Mouse (Mus musculus) MEL (cell line): ENCODE results near the gene Rbm15. TPM values are rescaled to one million over a fixed set of nuclear protein-coding genes. Genes with fewer than 3 reads are reported as not detected.

Experiments
- DNase-seq: peaks from one replicate; pipeline ENCODE4 v3.0.0; 2011; ENCODE audit warnings: low read depth, low spot score
- H3K27ac ChIP-seq: 2 replicates; pipeline ENCODE4 v1.5.1; 2012; ENCODE audit warnings: low read depth, mild to moderate bottlenecking, control low read depth, low read length, moderate library complexity; ENCODE audit not compliant: control insufficient read depth
- H3K27me3 ChIP-seq, 2 experiments: fragments of 150-350 bp in 1 of 2; sonication (generic) in 1 of 2; 2 replicates each; pipeline ENCODE4 v1.6.1; 2012; ENCODE audit warnings: low read length in 2 of 2, mild to moderate bottlenecking in 2 of 2, improper control_type of control experiment in 1 of 2, moderate library complexity in 1 of 2; ENCODE audit not compliant: insufficient read depth in 2 of 2, control insufficient read depth in 1 of 2
- H3K36me3 ChIP-seq, 2 experiments: 2 replicates each; pipeline ENCODE4 v1.6.1; 2012 to 2014; ENCODE audit warnings: low read length in 2 of 2, improper control_type of control experiment in 1 of 2, inconsistent platforms in 1 of 2, mild to moderate bottlenecking in 1 of 2; ENCODE audit not compliant: insufficient read depth in 2 of 2, control insufficient read depth in 1 of 2
- H3K4me1 ChIP-seq, 2 experiments: fragments of 150-350 bp in 1 of 2; sonication (generic) in 1 of 2; 2 replicates each; pipeline ENCODE4 v1.6.1; 2012; ENCODE audit warnings: low read length in 2 of 2, improper control_type of control experiment in 1 of 2, mild to moderate bottlenecking in 1 of 2; ENCODE audit not compliant: insufficient read depth in 2 of 2, control insufficient read depth in 1 of 2
- H3K4me3 ChIP-seq, 2 experiments: fragments of 150-350 bp in 1 of 2; sonication (generic) in 1 of 2; 2 replicates each; pipeline ENCODE4 v1.5.1; 2012; ENCODE audit warnings: low read depth in 2 of 2, low read length in 2 of 2, mild to moderate bottlenecking in 2 of 2, moderate library complexity in 2 of 2, control low read depth in 1 of 2, improper control_type of control experiment in 1 of 2; ENCODE audit not compliant: control insufficient read depth in 1 of 2, insufficient read depth in 1 of 2
- H3K79me2 ChIP-seq: 2 replicates; pipeline ENCODE4 v1.6.1; 2012; ENCODE audit warnings: mild to moderate bottlenecking, low read length, moderate library complexity; ENCODE audit not compliant: control insufficient read depth, poor library complexity, insufficient read depth
- H3K9ac ChIP-seq: 2 replicates; pipeline ENCODE4 v1.6.1; 2012; ENCODE audit warnings: low read depth, mild to moderate bottlenecking, control low read depth, low read length, moderate library complexity; ENCODE audit not compliant: control insufficient read depth, poor library complexity, severe bottlenecking
- H3K9me3 ChIP-seq: fragments of 150-350 bp; sonication (generic); replicated peaks from 2 replicates; pipeline ENCODE4 v1.6.1; 2012; ENCODE audit warnings: mild to moderate bottlenecking, low read length, improper control_type of control experiment, moderate library complexity; ENCODE audit not compliant: insufficient read depth
- CHD1 ChIP-seq: IDR thresholded peaks from 2 replicates; pipeline ENCODE4 v1.6.1; 2012; ENCODE audit warnings: low read depth, mild to moderate bottlenecking, inconsistent platforms, low read length, improper control_type of control experiment
- CTCF ChIP-seq, 3 experiments: IDR thresholded peaks in 2 of 3; conservative IDR thresholded peaks in 1 of 3; 2 replicates each; pipeline ENCODE4 v1.5.1; 2011 to 2012; ENCODE audit warnings: low read length in 3 of 3, low read depth in 2 of 3, mild to moderate bottlenecking in 2 of 3, improper control_type of control experiment in 1 of 3, inconsistent platforms in 1 of 3, mixed read lengths in 1 of 3, moderate library complexity in 1 of 3; ENCODE audit not compliant: control insufficient read depth in 1 of 3, insufficient read depth in 1 of 3, poor library complexity in 1 of 3, severe bottlenecking in 1 of 3
- ELF1 ChIP-seq: IDR thresholded peaks from 2 replicates; pipeline ENCODE4 v1.6.1; 2014; ENCODE audit warnings: low read depth, mild to moderate bottlenecking, inconsistent platforms, low read length, improper control_type of control experiment, moderate library complexity
- EP300 ChIP-seq, 2 experiments: IDR thresholded peaks; 2 replicates each; pipeline ENCODE4 v1.6.1; 2011; ENCODE audit warnings: improper control_type of control experiment in 2 of 2, low read length in 2 of 2, low read depth in 1 of 2, mild to moderate bottlenecking in 1 of 2
- ETS1 ChIP-seq: IDR thresholded peaks from 2 replicates; pipeline ENCODE4 v1.6.1; 2012; ENCODE audit warnings: low read depth, mild to moderate bottlenecking, inconsistent platforms, low read length, improper control_type of control experiment, moderate library complexity
- GATA1 ChIP-seq: IDR thresholded peaks from 2 replicates; pipeline ENCODE4 v1.6.1; 2011; ENCODE audit warnings: low read depth, low read length, improper control_type of control experiment
- JUND ChIP-seq: IDR thresholded peaks from 2 replicates; pipeline ENCODE4 v1.6.1; 2011; ENCODE audit warnings: low read depth, mild to moderate bottlenecking, improper control_type of control experiment, low read length
- MAZ ChIP-seq: IDR thresholded peaks from 2 replicates; pipeline ENCODE4 v1.6.1; 2012; ENCODE audit warnings: low read depth, mild to moderate bottlenecking, inconsistent platforms, low read length, improper control_type of control experiment
- MEF2A ChIP-seq: IDR thresholded peaks from 2 replicates; pipeline ENCODE4 v1.6.1; 2014; ENCODE audit warnings: low read depth, mild to moderate bottlenecking, inconsistent platforms, low read length, improper control_type of control experiment; ENCODE audit not compliant: poor library complexity, insufficient replicate concordance, severe bottlenecking; ENCODE audit errors: extremely low read depth
- MXI1 ChIP-seq: IDR thresholded peaks from 2 replicates; pipeline ENCODE4 v1.6.1; 2011; ENCODE audit warnings: mild to moderate bottlenecking, low read depth, low read length, improper control_type of control experiment
- MYB ChIP-seq: IDR thresholded peaks from 2 replicates; pipeline ENCODE4 v1.6.1; 2011; ENCODE audit warnings: mild to moderate bottlenecking, low read depth, low read length, improper control_type of control experiment
- POLR2AphosphoS2 ChIP-seq: IDR thresholded peaks from 2 replicates; pipeline ENCODE4 v1.6.1; 2011; ENCODE audit warnings: low read length, improper control_type of control experiment
- POLR2AphosphoS5 ChIP-seq: IDR thresholded peaks from 2 replicates; pipeline ENCODE4 v1.6.1; 2012; ENCODE audit warnings: low read depth, borderline replicate concordance, mild to moderate bottlenecking, inconsistent platforms, low read length, moderate library complexity, mixed read lengths
- RAD21 ChIP-seq: IDR thresholded peaks from 2 replicates; pipeline ENCODE4 v1.6.1; 2011; ENCODE audit warnings: mild to moderate bottlenecking, low read depth, low read length, improper control_type of control experiment
- SIN3A ChIP-seq: IDR thresholded peaks from 2 replicates; pipeline ENCODE4 v1.6.1; 2012; ENCODE audit warnings: low read length, improper control_type of control experiment, inconsistent platforms
- TBP ChIP-seq: IDR thresholded peaks from 2 replicates; pipeline ENCODE4 v1.8.0; 2011; ENCODE audit warnings: low read depth, low read length, improper control_type of control experiment
- TCF12 ChIP-seq: IDR thresholded peaks from 2 replicates; pipeline ENCODE4 v1.6.1; 2014; ENCODE audit warnings: low read depth, mild to moderate bottlenecking, inconsistent platforms, low read length, improper control_type of control experiment, moderate library complexity
- USF1 ChIP-seq: IDR thresholded peaks from 2 replicates; pipeline ENCODE4 v1.6.1; 2014; ENCODE audit warnings: low read depth, mild to moderate bottlenecking, inconsistent platforms, low read length, improper control_type of control experiment, moderate library complexity
- ZC3H11A ChIP-seq: IDR thresholded peaks from 2 replicates; pipeline ENCODE4 v1.6.1; 2012; ENCODE audit warnings: low read depth, mild to moderate bottlenecking, inconsistent platforms, low read length, improper control_type of control experiment
- ZKSCAN1 ChIP-seq: IDR thresholded peaks from 2 replicates; pipeline ENCODE4 v1.6.1; 2012; ENCODE audit warnings: low read depth, mild to moderate bottlenecking, inconsistent platforms, low read length, improper control_type of control experiment, moderate library complexity
- ZNF384 ChIP-seq: IDR thresholded peaks from 2 replicates; pipeline ENCODE4 v1.6.1; 2012; ENCODE audit warnings: low read depth, mild to moderate bottlenecking, inconsistent platforms, low read length, improper control_type of control experiment
- polyA plus RNA-seq, 2 experiments: library from polyadenylated mRNA; stranded (reverse) in 1 of 2; unstranded in 1 of 2; fragments of >175 nt in 1 of 2; fragments of >200 nt in 1 of 2; gene quantifications; 2 replicates each; pipeline versions ENCODE4 v1.2.1 to v1.2.4; 2012; ENCODE audit warnings: low replicate concordance in 2 of 2, low read depth in 1 of 2; ENCODE audit not compliant: insufficient read length in 2 of 2, insufficient read depth in 1 of 2, missing spikeins in 1 of 2
- total RNA-seq: library from RNA; depleted of rRNA; stranded (reverse); fragments of 300-350 nt; gene quantifications from 2 replicates; pipeline ENCODE4 v1.2.3, GENCODE M21; 2012

Rbm15 gene
- total and polyA plus RNA-seq, 3 experiments = 18.1 to 29.4 TPM; not detected in 1

GRCm38 (mm10) chr3:107295672-107296360 is 37.7 kb downstream of the Rbm15 start:
- peak; percentile 21 for DNase-seq
- no peaks in the 10 kb centered on the region for H3K27me3 ChIP-seq
- TF ChIP-seq TCF12 (peak; percentile 54; the same call in 1 of the 2 replicates), SIN3A (no peak), ELF1 (0 out of 2 replicates have a peak, but pooled peaks have one; percentile 30), GATA1 (peak; percentile 72), POLR2AphosphoS2 (no peak), CHD1 (no peak), CTCF (IDR thresholded peaks at IDR 0.05 in 2 of 3, conservative IDR thresholded peaks at IDR 0.05 in 1 of 3; ENCODE audit: control insufficient read depth in 1 of 3, insufficient read depth in 1 of 3, low read depth in 2 of 3, low read length in 3 of 3, poor library complexity in 1 of 3, severe bottlenecking in 1 of 3) (no peak), EP300 (IDR thresholded peaks at IDR 0.05; ENCODE audit: low read depth in 1 of 2, low read length in 2 of 2) (peak; percentile 32 to 66; a peak in 3 of 4 replicates), MAZ (no peak), POLR2AphosphoS5 (no peak)
- no peak overlapping the region for H3K27ac ChIP-seq
- H3K36me3 ChIP-seq = peaks cover 0 to 13% of the 10 kb centered on the region in 2 experiments; a peak in 2 of 4 replicates
- peaks cover 2 to 7% of the 10 kb centered on the region in 2 experiments; a peak in 3 of 4 replicates for H3K4me1 ChIP-seq
- H3K79me2 ChIP-seq = no peaks in the 10 kb centered on the region
- H3K4me3 ChIP-seq = no peak overlapping the region
- H3K9ac ChIP-seq = no peak overlapping the region
- no peaks in the 10 kb centered on the region for H3K9me3 ChIP-seq

GRCm38 (mm10) chr3:107290764-107291381 is 42.6 kb downstream of the Rbm15 start, which contains the start of gene Slc16a4:
Gene Slc16a4 (plus strand): TSS chr3:107291230.
- peaks cover 0 to 4% of the 10 kb centered on the region in 2 experiments; a peak in 2 of 4 replicates for H3K4me1 ChIP-seq
- no peaks in the 10 kb centered on the region for H3K27me3 ChIP-seq
- H3K79me2 ChIP-seq = no peaks in the 10 kb centered on the region
- TF ChIP-seq GATA1 = no peak
- H3K4me3 ChIP-seq = no peak within 1 kb of the TSS
- H3K27ac ChIP-seq = no peak within 1 kb of the TSS
- no peak for DNase-seq
- no peaks in the 10 kb centered on the region for H3K9me3 ChIP-seq
- peaks cover 0 to 7% of the 10 kb centered on the region in 2 experiments; a peak in 2 of 4 replicates for H3K36me3 ChIP-seq
- H3K9ac ChIP-seq = no peak within 1 kb of the TSS

- H3K9ac ChIP-seq = no peak overlapping the region
- H3K27ac ChIP-seq = no peak overlapping the region
- no peak overlapping the region for H3K4me3 ChIP-seq
- no peaks in the 10 kb centered on the region for H3K79me2 ChIP-seq
- H3K27me3 ChIP-seq = no peaks in the 10 kb centered on the region
- no peak for DNase-seq
- H3K36me3 ChIP-seq = peaks cover 2% of the 10 kb centered on the region in 2 experiments; a peak in 2 of 4 replicates
- no peaks in the 10 kb centered on the region for H3K9me3 ChIP-seq
- peaks cover 0 to 3% of the 10 kb centered on the region in 2 experiments; a peak in 2 of 4 replicates for H3K4me1 ChIP-seq
- TF ChIP-seq RAD21 (no peak), USF1 (no peak), JUND (no peak), MXI1 (no peak), ETS1 (no peak), TBP (no peak), ZC3H11A (no peak), ZNF384 (no peak), MEF2A (no peak), MYB (no peak), MAZ (no peak), ZKSCAN1 (no peak)
- TF ChIP-seq, all 39 proteins: peak for 0
Measured at GRCm38 (mm10) chr3:107287346-107287745, 46.1 kb downstream of the Rbm15 start.
